Mouse (Mus musculus) myocyte (in vitro differentiated cells): ENCODE measurements around the gene Khdc3.

ENCODE experiments used
- CEBPB ChIP-seq: IDR thresholded peaks from 2 replicates; pipeline ENCODE4 v1.6.1; 2011; ENCODE audit warnings: mild to moderate bottlenecking, moderate library complexity; ENCODE audit not compliant: poor library complexity, insufficient read depth, severe bottlenecking
- E2F4 ChIP-seq: IDR thresholded peaks from one replicate; pipeline ENCODE4 v1.6.1; 2011; ENCODE audit warnings: mild to moderate bottlenecking, control low read depth, moderate library complexity; ENCODE audit not compliant: insufficient read depth
- MAX ChIP-seq: IDR thresholded peaks from one replicate; pipeline ENCODE4 v1.6.1; 2011; ENCODE audit warnings: low read depth, mild to moderate bottlenecking, control low read depth
- MYOG ChIP-seq, 3 experiments: IDR thresholded peaks; one replicate each; pipeline ENCODE4 v1.6.1; 2011; ENCODE audit warnings: control low read depth in 2 of 3, low read depth in 2 of 3, mild to moderate bottlenecking in 2 of 3; ENCODE audit not compliant: insufficient read length in 2 of 3, control insufficient read depth in 1 of 3, insufficient read depth in 1 of 3
- POLR2A ChIP-seq: IDR thresholded peaks from one replicate; pipeline ENCODE4 v1.6.1; 2011; ENCODE audit warnings: low read depth, mild to moderate bottlenecking, control low read depth, moderate library complexity; ENCODE audit not compliant: insufficient read length
- POLR2AphosphoS2 ChIP-seq: IDR thresholded peaks from one replicate; pipeline ENCODE4 v1.6.1; 2011; ENCODE audit warnings: low read depth, control low read depth; ENCODE audit not compliant: insufficient read length
- REST ChIP-seq: IDR thresholded peaks from one replicate; pipeline ENCODE4 v1.6.1; 2011; ENCODE audit warnings: mild to moderate bottlenecking, control low read depth, moderate library complexity; ENCODE audit not compliant: insufficient read depth, insufficient read length
- SRF ChIP-seq: IDR thresholded peaks from one replicate; pipeline ENCODE4 v1.6.1; 2011; ENCODE audit warnings: low read depth; ENCODE audit not compliant: control insufficient read depth, insufficient read length
- TCF12 ChIP-seq: IDR thresholded peaks from one replicate; pipeline ENCODE4 v1.6.1; 2011; ENCODE audit warnings: mild to moderate bottlenecking, control low read depth; ENCODE audit not compliant: poor library complexity, insufficient read depth, severe bottlenecking
- USF1 ChIP-seq: IDR thresholded peaks from one replicate; pipeline ENCODE4 v1.6.1; 2011; ENCODE audit warnings: low read depth, mild to moderate bottlenecking, control low read depth, moderate library complexity

- TF ChIP-seq CEBPB = no peak
- TF ChIP-seq MYOG (IDR thresholded peaks at IDR 0.05; ENCODE audit: control insufficient read depth in 1 of 3, insufficient read depth in 1 of 3, insufficient read length in 2 of 3, low read depth in 2 of 3) = no peak
- TF ChIP-seq E2F4 = no peak
- TF ChIP-seq REST = no peak
- no peak for TF ChIP-seq SRF
- no peak for TF ChIP-seq USF1
- no peak for TF ChIP-seq POLR2A
- TF ChIP-seq POLR2AphosphoS2 = no peak
- no peak for TF ChIP-seq TCF12
- no peak for TF ChIP-seq MAX
These were observed 9.9 kb upstream of the Khdc3 start for GRCm38 (mm10) chr9:73091747-73092146.
